Mouse (Mus musculus) forebrain, embryonic 15.5 days (tissue): ENCODE measurements at regions not wholly inside any gene's neighbourhood (a gene's known extent, or its start where the extent isn't known, plus 50 kb on each side); places are given as distances from the start of the nearest gene placed in this dataset.

Experiments
- ATAC-seq: fragments of 200-750 bp; cut with Nextera tagmentation; replicated peaks from 2 replicates; pipeline ENCODE4 v1.8.0; 2017; ENCODE audit warnings: mild to moderate bottlenecking, moderate TSS enrichment, moderate library complexity
- H3K27ac ChIP-seq: fragments of 300-500 bp; sonication (generic); replicated peaks from 2 replicates; pipeline ENCODE4 v1.5.1; 2015; ENCODE audit warnings: mild to moderate bottlenecking, inconsistent platforms
- H3K27me3 ChIP-seq: fragments of 300-500 bp; sonication (generic); 2 replicates; pipeline ENCODE4 v1.6.1; 2015; ENCODE audit warnings: inconsistent platforms
- H3K36me3 ChIP-seq: fragments of 300-500 bp; sonication (generic); 2 replicates; pipeline ENCODE4 v1.6.1; 2015; ENCODE audit warnings: mild to moderate bottlenecking, inconsistent platforms
- H3K4me1 ChIP-seq: fragments of 300-500 bp; sonication (generic); 2 replicates; pipeline ENCODE4 v1.6.1; 2015; ENCODE audit warnings: inconsistent platforms
- H3K4me2 ChIP-seq: fragments of 300-500 bp; sonication (generic); replicated peaks from 2 replicates; pipeline ENCODE4 v1.6.1; 2015; ENCODE audit warnings: mild to moderate bottlenecking, inconsistent platforms
- H3K4me3 ChIP-seq: fragments of 300-500 bp; sonication (generic); 2 replicates; pipeline ENCODE4 v1.5.1; 2015; ENCODE audit warnings: mild to moderate bottlenecking, inconsistent platforms
- H3K9ac ChIP-seq: fragments of 300-500 bp; sonication (generic); replicated peaks from 2 replicates; pipeline ENCODE4 v1.6.1; 2015; ENCODE audit warnings: mild to moderate bottlenecking, inconsistent platforms
- H3K9me3 ChIP-seq: fragments of 300-500 bp; sonication (generic); 2 replicates; pipeline ENCODE4 v1.6.1; 2016; ENCODE audit warnings: inconsistent platforms
- WGBS: fragments of 180-500 bp; shearing (Covaris S2); methylation state at CpG from one replicate; pipeline ENCODE4 v1.1.7; 2015; ENCODE audit warnings: mixed read lengths; 5-methylcytosine and 5-hydroxymethylcytosine counted together

- ATAC-seq = no peak
- Histone ChIP-seq H3K9me3 (no peaks in the 10 kb centered on the region), H3K27ac (no peak overlapping the region), H3K4me3 (no peak overlapping the region), H3K9ac (no peak overlapping the region), H3K4me2 (no peak overlapping the region), H3K4me1 (peaks cover 5% of the 10 kb centered on the region), H3K27me3 (no peaks in the 10 kb centered on the region), H3K36me3 (no peaks in the 10 kb centered on the region)
- 76% methylated on average over 4 of the region's 4 CpGs for WGBS
These were observed 292.4 kb downstream of the Klf6 start for GRCm38 (mm10) chr13:6153657-6154056.

GRCm38 (mm10) chr13:6156191-6156590, 294.9 kb downstream of the Klf6 start:
- Histone ChIP-seq H3K4me3 (no peak overlapping the region), H3K27me3 (no peaks in the 10 kb centered on the region), H3K9me3 (no peaks in the 10 kb centered on the region), H3K27ac (no peak overlapping the region), H3K4me2 (no peak overlapping the region), H3K36me3 (no peaks in the 10 kb centered on the region), H3K4me1 (peaks cover 10% of the 10 kb centered on the region), H3K9ac (no peak overlapping the region)
- ATAC-seq = no peak
- WGBS = 65% methylated on average over 4 of the region's 4 CpGs

- WGBS = 50% methylated on average over 3 of the region's 3 CpGs
These were observed 295.7 kb downstream of the Klf6 start for GRCm38 (mm10) chr13:6157029-6157428.

DNA sequence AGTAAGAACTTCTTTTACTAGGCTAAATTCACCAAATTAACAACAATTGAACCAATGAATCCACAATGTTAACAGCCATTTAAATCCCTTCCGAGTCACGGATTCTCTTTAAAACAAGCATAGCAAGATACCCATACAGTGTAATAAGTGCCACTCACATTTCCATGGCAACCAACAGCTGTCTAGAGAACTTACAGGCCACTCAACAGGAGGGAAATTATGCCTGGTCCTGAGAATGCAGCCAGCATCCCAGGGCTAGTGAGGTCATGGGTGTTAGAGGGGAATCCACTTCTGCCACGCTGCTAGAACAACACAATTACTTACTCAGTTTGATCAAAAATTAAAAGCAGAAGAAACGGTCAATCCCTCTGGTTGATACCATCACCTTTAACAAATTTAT, 296.7 kb downstream of the Klf6 start:
- Histone ChIP-seq H3K27me3 (no peaks in the 10 kb centered on the region), H3K4me3 (no peak overlapping the region), H3K36me3 (no peaks in the 10 kb centered on the region), H3K4me2 (no peak overlapping the region), H3K9me3 (no peaks in the 10 kb centered on the region), H3K9ac (no peak overlapping the region), H3K27ac (no peak overlapping the region), H3K4me1 (peaks cover 10% of the 10 kb centered on the region)
- peak; percentile 59; the same call in 1 of the 2 replicates for ATAC-seq
- 12% methylated on average over 4 of the region's 4 CpGs for whole genome bisulfite sequencing

More at GRCm38 (mm10) chr13:6157029-6157428, 295.7 kb downstream of the Klf6 start:
- Histone ChIP-seq H3K4me2 (no peak overlapping the region), H3K9ac (no peak overlapping the region), H3K4me3 (no peak overlapping the region), H3K4me1 (peaks cover 10% of the 10 kb centered on the region), H3K36me3 (no peaks in the 10 kb centered on the region), H3K9me3 (no peaks in the 10 kb centered on the region), H3K27me3 (no peaks in the 10 kb centered on the region), H3K27ac (no peak overlapping the region)
- ATAC-seq = 0 out of 2 replicates have a peak, but pooled peaks have one; percentile 4

DNA sequence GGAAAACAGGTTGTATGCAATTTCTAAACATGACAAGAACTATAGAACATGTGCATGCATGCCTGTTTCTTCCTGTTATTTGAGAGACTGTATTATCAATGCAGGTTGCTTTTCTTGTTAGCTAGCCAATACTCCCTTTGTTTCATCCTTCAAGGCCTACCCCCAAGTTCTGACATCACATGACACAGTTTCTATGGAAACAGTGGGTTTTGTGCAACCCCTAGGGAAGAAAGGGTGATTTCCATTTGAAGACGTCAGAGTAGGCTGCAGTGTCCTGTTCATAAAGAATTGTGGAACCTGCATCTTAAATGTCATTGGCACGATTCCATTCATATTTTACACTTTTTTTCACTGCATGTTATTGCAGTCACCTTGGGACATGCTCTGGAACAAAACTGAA, 298.1 kb downstream of the Klf6 start:
- Histone ChIP-seq H3K27me3 (no peaks in the 10 kb centered on the region), H3K27ac (no peak overlapping the region), H3K9me3 (no peaks in the 10 kb centered on the region), H3K4me2 (no peak overlapping the region), H3K4me3 (no peak overlapping the region), H3K9ac (no peak overlapping the region), H3K4me1 (peaks cover 10% of the 10 kb centered on the region), H3K36me3 (no peaks in the 10 kb centered on the region)
- whole genome bisulfite sequencing = 18% methylated on average over 2 of the region's 2 CpGs
- peak; percentile 57; the same call in 1 of the 2 replicates for ATAC-seq

DNA sequence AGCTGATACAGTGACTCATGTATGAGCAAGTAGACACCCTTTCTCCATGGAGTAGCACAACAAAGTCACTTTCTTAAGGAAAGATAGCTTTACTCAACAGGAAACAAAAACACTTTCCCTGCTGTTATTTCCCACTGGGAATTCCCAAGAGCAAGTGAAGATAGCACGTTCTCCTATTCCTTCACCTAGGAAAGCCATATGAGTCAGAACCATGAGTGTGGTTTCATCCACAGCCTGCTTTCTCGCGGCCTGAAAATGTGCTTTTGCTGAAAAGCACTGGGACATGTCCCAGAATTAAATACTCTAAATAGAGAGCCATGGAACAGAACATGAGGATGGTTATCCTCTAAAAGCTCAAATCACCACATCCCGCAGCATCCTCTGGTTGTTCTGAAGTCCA, 304.6 kb downstream of the Klf6 start:
- Histone ChIP-seq H3K9ac (no peak overlapping the region), H3K27me3 (no peaks in the 10 kb centered on the region), H3K36me3 (no peaks in the 10 kb centered on the region), H3K4me2 (no peak overlapping the region), H3K9me3 (no peaks in the 10 kb centered on the region), H3K27ac (no peak overlapping the region), H3K4me1 (no peaks in the 10 kb centered on the region), H3K4me3 (no peak overlapping the region)
- 95% methylated on average over 4 of the region's 4 CpGs for WGBS
- no peak for ATAC-seq

GRCm38 (mm10) chr13:6167055-6167761, 305.9 kb downstream of the Klf6 start:
- H3K36me3 ChIP-seq = no peaks in the 10 kb centered on the region
- no peak overlapping the region for H3K4me2 ChIP-seq
- H3K4me3 ChIP-seq = no peak overlapping the region
- H3K9me3 ChIP-seq = no peaks in the 10 kb centered on the region
- no peaks in the 10 kb centered on the region for H3K27me3 ChIP-seq
- no peak overlapping the region for H3K9ac ChIP-seq
- no peak overlapping the region for H3K27ac ChIP-seq
- no peaks in the 10 kb centered on the region for H3K4me1 ChIP-seq
- peak; percentile 46; the same call in 1 of the 2 replicates for ATAC-seq
- 76% methylated on average over 1 of the region's 1 CpGs for whole genome bisulfite sequencing

GRCm38 (mm10) chr13:6173095-6173494, 311.8 kb downstream of the Klf6 start:
- H3K4me2 ChIP-seq = no peak overlapping the region
- ATAC-seq = no peak

DNA sequence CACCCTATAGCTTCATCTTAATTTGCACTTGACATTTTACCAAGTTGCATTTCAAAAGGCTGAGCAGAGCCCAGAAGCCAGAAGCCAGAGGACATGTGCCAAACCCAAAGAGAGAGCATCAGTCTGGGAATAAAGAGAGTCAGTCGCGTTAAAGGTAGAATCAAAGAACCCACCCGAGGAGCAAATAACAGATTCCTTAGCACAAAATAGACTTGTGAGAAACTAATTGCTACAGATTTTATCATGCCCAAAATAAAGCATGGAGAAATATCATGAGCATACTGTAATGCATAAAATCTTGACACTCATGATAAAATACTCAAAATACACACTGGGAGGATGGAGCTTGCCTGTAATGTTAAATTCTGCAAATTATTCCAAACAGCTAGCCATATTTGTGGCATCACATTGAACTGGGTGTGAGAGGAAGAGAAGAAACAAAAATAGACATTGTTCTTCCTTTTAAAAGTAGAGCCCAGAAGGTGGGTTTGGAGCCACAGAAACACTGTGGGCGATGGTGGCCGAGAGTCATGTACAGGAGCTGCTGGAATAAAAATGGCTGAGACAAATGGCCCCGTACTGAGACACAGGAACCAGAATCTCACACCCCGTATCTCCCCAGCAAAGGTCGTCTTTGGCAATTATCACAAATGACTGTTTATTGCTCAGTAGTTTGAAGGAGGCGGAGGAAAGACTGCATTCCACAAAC, 317.2 kb downstream of the Klf6 start:
- Histone ChIP-seq H3K27me3 (no peaks in the 10 kb centered on the region), H3K4me2 (no peak overlapping the region), H3K36me3 (no peaks in the 10 kb centered on the region), H3K4me1 (0 out of 2 replicates have a peak, but pooled peaks cover 5% of the 10 kb centered on the region), H3K27ac (0 out of 2 replicates have a peak overlapping the region, but pooled peaks have one; percentile 26), H3K4me3 (no peak overlapping the region), H3K9ac (no peak overlapping the region), H3K9me3 (no peaks in the 10 kb centered on the region)
- ATAC-seq = peak; percentile 70; the same call in 1 of the 2 replicates
- WGBS = 54% methylated on average over 9 of the region's 9 CpGs

More at GRCm38 (mm10) chr13:6173095-6173494, 311.8 kb downstream of the Klf6 start:
- no peak overlapping the region for H3K4me3 ChIP-seq
- no peaks in the 10 kb centered on the region for H3K9me3 ChIP-seq
- H3K27ac ChIP-seq = no peak overlapping the region
- H3K27me3 ChIP-seq = no peaks in the 10 kb centered on the region
- no peaks in the 10 kb centered on the region for H3K36me3 ChIP-seq
- no peaks in the 10 kb centered on the region for H3K4me1 ChIP-seq
- no peak overlapping the region for H3K9ac ChIP-seq

GRCm38 (mm10) chr13:6189133-6189532, 327.9 kb downstream of the Klf6 start:
- ATAC-seq = no peak
- Histone ChIP-seq H3K9ac (no peak overlapping the region), H3K9me3 (no peaks in the 10 kb centered on the region), H3K4me2 (no peak overlapping the region), H3K36me3 (no peaks in the 10 kb centered on the region), H3K4me1 (peaks cover 15% of the 10 kb centered on the region), H3K4me3 (no peak overlapping the region), H3K27ac (peak overlapping the region; percentile 23; the same call in 1 of the 2 replicates), H3K27me3 (no peaks in the 10 kb centered on the region)
- 69% methylated on average over 3 of the region's 3 CpGs for WGBS

GRCm38 (mm10) chr13:6189566-6189965, 328.3 kb downstream of the Klf6 start:
- H3K27ac ChIP-seq = peak overlapping the region; percentile 23
- H3K4me2 ChIP-seq = no peak overlapping the region
- no peak overlapping the region for H3K9ac ChIP-seq
- no peak overlapping the region for H3K4me3 ChIP-seq
- no peaks in the 10 kb centered on the region for H3K36me3 ChIP-seq
- no peaks in the 10 kb centered on the region for H3K27me3 ChIP-seq
- H3K4me1 ChIP-seq = peaks cover 19% of the 10 kb centered on the region
- no peaks in the 10 kb centered on the region for H3K9me3 ChIP-seq
- no peak for ATAC-seq
- 38% methylated on average over 7 of the region's 7 CpGs for WGBS

DNA sequence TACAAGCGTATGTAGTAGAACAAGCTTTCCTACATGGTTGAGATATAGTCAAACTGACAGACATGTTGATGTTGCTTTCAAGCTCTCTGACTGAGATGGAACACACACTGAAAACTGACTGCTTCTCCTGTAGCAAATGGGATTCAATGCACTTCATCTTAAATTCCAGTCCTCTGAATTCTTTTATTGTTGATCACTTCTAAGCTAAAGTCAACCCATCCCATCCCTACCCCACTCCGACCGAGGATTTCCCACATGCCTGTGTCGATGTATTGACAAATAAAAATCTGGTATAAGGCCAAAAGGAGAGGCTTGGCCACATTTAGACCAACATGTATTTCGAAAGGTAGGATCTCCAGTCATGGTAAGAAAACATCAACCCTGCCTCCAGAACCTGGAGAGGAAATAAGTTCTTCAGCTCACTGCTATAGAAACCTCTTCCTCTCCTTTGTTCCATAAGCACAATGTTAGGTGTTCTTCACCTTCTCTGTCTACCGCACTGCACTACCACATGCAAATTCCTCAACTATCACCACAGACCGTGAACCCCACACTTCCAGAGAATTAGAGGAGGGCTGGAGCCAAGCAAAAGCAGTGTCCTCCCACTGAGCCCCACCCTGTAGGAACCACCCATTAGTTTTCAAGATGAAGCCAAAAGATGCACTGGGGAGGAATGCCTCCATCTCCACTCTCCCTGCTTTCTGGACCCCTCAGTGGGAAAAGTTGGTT, 330.1 kb downstream of the Klf6 start:
- H3K9ac ChIP-seq = no peak overlapping the region
- no peak overlapping the region for H3K27ac ChIP-seq
- H3K4me2 ChIP-seq = no peak overlapping the region
- no peak for ATAC-seq
- 96% methylated on average over 7 of the region's 7 CpGs for WGBS
- H3K36me3 ChIP-seq = no peaks in the 10 kb centered on the region
- H3K27me3 ChIP-seq = no peaks in the 10 kb centered on the region
- H3K9me3 ChIP-seq = no peaks in the 10 kb centered on the region
- H3K4me3 ChIP-seq = no peak overlapping the region
- H3K4me1 ChIP-seq = peaks cover 19% of the 10 kb centered on the region
